Mouse (Mus musculus) ES-E14 (cell line): ENCODE results near the gene Mta1.

Source experiments
- CHD2 ChIP-seq: IDR thresholded peaks from 2 replicates; pipeline ENCODE4 v1.6.1; 2014; ENCODE audit warnings: mild to moderate bottlenecking, low read depth, low read length, inconsistent platforms
- MAFK ChIP-seq: IDR thresholded peaks from 2 replicates; pipeline ENCODE4 v1.6.1; 2014; ENCODE audit warnings: mild to moderate bottlenecking, low read depth, low read length, inconsistent platforms; ENCODE audit not compliant: insufficient read depth

DNA sequence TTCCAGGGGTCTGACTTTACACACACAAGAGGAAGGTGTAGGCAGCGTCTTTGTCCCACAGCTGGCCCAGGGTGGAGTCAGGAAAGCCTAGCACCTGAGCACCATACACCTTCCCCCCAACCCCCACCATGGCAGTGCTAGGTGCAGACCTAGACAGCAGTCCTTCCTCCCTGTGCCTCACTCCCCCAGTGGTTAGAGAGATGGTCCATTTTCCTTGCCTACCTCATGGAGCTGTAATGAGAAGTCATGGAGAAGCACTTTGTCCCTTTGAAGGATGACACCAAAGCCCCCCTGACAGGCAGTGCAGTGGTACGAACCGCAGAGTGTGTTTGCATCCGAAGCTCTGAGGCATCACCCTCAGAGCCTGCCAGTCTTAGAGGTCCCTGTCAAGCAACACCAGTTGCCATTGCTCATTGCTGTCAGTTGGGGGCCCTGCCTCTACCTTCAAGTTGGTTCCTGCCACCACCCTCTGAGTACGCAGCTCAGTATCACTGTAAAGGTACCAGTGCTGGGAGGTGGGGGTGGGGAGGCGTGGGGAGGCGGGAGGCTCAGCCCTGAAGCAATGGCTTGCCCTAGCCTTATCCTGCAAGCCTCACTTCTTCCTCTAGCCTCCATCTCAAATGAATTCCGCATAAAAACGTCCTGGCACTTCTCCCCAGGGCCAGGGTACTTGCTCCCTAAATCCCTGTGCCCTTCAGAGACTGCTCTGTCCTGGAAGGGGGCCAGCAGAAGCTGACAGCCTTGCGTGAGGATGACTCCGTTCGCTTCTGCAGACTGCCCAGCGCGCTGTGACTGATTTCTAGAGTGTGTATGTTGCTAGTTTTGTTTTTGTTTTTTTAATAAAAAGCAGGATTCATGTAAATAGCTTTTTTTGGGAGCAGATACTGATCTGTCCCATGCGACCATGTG lies 24.4 kb upstream of the Mta1 start:
- TF ChIP-seq CHD2 (no peak), MAFK (no peak)
